Comparison of ENCODE assay signal across 11 mouse cellular contexts in genomic region chr4:149597641-149598208, GRCm38 (mm10). TPM values are rescaled to one million over a fixed set of nuclear protein-coding genes. Genes with fewer than 3 reads are reported as not detected.
DNase-seq lines count a peak whose midpoint lies in the region; ATAC-seq lines count a peak whose summit lies in the region.
"Had no signal": no experiment of that assay in that cellular context is flagged by ENCODE, and none has a peak within 500 bp of the region (broad histone marks: within the 10 kb centered on the region; RNA-seq: fewer than 3 reads in every experiment).

No protein-coding gene starts in this region.

- H3K4me1 ChIP-seq in heart, embryonic 11.5 days (ENCODE audit: control insufficient read depth, insufficient read depth, low read length): peaks cover 15% of the 10 kb centered on the region
- peaks cover 8% of the 10 kb centered on the region for H3K4me1 ChIP-seq in lung, embryonic 16.5 days (replicated peaks; ENCODE audit: control insufficient read depth, insufficient read depth, low read length)

- no peaks in the 10 kb centered on the region for H3K36me3 ChIP-seq in heart, embryonic 11.5 days (ENCODE audit: control insufficient read depth, insufficient read depth, low read length)
- no peaks in the 10 kb centered on the region for H3K36me3 ChIP-seq in lung, embryonic 16.5 days (ENCODE audit: control insufficient read depth, insufficient read depth, low read length)

- no peak for ATAC-seq in heart, embryonic 11.5 days (replicated peaks; ENCODE audit: insufficient number of reproducible peaks, low FRiP score, low TSS enrichment)
- ATAC-seq in lung, embryonic 16.5 days (ENCODE audit: low read depth): peak; percentile 46; the same call in 1 of the 2 replicates
- ATAC-seq: midbrain, embryonic 16.5 days had no signal

- no peaks in the 10 kb centered on the region for H3K9me3 ChIP-seq in heart, embryonic 11.5 days (replicated peaks; ENCODE audit: control insufficient read depth, low read length)
- no peaks in the 10 kb centered on the region for H3K9me3 ChIP-seq in lung, embryonic 16.5 days (ENCODE audit: control insufficient read depth, low read length)

- WGBS in heart, embryonic 11.5 days (ENCODE audit: insufficient replicate concordance): 72% methylated on average over 12 of the region's 12 CpGs
- WGBS in lung, embryonic 16.5 days: 69% methylated on average over 12 of the region's 12 CpGs

- H3K27me3 ChIP-seq in heart, embryonic 11.5 days (ENCODE audit: control insufficient read depth, insufficient read depth, low read length): no peaks in the 10 kb centered on the region
- H3K27me3 ChIP-seq in lung, embryonic 16.5 days (ENCODE audit: control insufficient read depth, insufficient read depth, low read depth, low read length): no peaks in the 10 kb centered on the region

- H3K4me2 ChIP-seq in heart, embryonic 11.5 days: no peak overlapping the region
- no peak overlapping the region for H3K4me2 ChIP-seq in lung, embryonic 16.5 days (ENCODE audit: low read depth, low read length)

- DNase-seq in adrenal gland, postnatal 10 days: peak; percentile 31
- no peak for DNase-seq in adrenal gland, postnatal 4 days (ENCODE audit: low spot score in 2 of 2)
- DNase-seq in heart, postnatal 4 days: peak; percentile 34
- DNase-seq in ZHBTc4 (ENCODE audit: low read depth, low spot score): peak; percentile 50
- DNase-seq in testis, postnatal 10 days (ENCODE audit: low spot score): no peak
- no peak for DNase-seq in left cerebral cortex, adult 11 months (ENCODE audit: low spot score)
- DNase-seq: B cell, adult 2 months had no signal

- no peak overlapping the region for H3K9ac ChIP-seq in heart, embryonic 11.5 days (ENCODE audit: low read depth, low read length)
- no peak overlapping the region for H3K9ac ChIP-seq in lung, embryonic 16.5 days (ENCODE audit: low read length)
- H3K9ac ChIP-seq: liver, embryonic 14.5 days had no signal

- no peak overlapping the region for H3K27ac ChIP-seq in heart, embryonic 11.5 days (ENCODE audit: low read depth, low read length)
- no peak overlapping the region for H3K27ac ChIP-seq in lung, embryonic 16.5 days (ENCODE audit: low read length)
- H3K27ac ChIP-seq: liver, embryonic 14.5 days had no signal

- H3K4me3 ChIP-seq in heart, embryonic 11.5 days (ENCODE audit: low read depth, low read length): no peak overlapping the region
- H3K4me3 ChIP-seq in lung, embryonic 16.5 days (ENCODE audit: low read length): no peak overlapping the region

RNA-seq across cellular contexts. Expression of gene Clstn1, which starts 11.5 kb away (rescaled TPM):
- total RNA-seq in adrenal gland, postnatal 10 days (2021): 10 to 100 TPM; 72.7 to 95.7 TPM
- 100 to 1,000 TPM; 116 to 127 TPM for total RNA-seq in adrenal gland, postnatal 4 days (2021)
- total RNA-seq in heart, postnatal 4 days (2021): 10 to 100 TPM; 66.8 to 73.7 TPM
- polyA plus RNA-seq in heart, embryonic 11.5 days (2014; fragmentation: Nextera tagmentation; extraction: Ambion mirVana): 12.3 and 18.1 TPM in 2 replicates
- 13.6 and 15.3 TPM in 2 replicates for polyA plus RNA-seq in lung, embryonic 16.5 days (2015; fragmentation: Nextera tagmentation; extraction: Ambion mirVana)

Comparison
In these comparisons a context has a peak if more than half of its experiments do, and no peak if none do; other contexts are left out.
1. DNase-seq: peak in adrenal gland, postnatal 10 days (single experiment), heart, postnatal 4 days (single experiment) and ZHBTc4 (single experiment); none in adrenal gland, postnatal 4 days (0 of 2), testis, postnatal 10 days (single experiment) and left cerebral cortex, adult 11 months (single experiment).